Mouse (Mus musculus) E14TG2a.4 (cell line): ENCODE data around the gene Fam53a.

Experiments
- H3K27me3 ChIP-seq: 2 replicates; pipeline ENCODE4 v1.6.1; 2014; ENCODE audit warnings: low read length, control low read depth; ENCODE audit not compliant: insufficient read depth
- H3K36me3 ChIP-seq: 2 replicates; pipeline ENCODE4 v1.6.1; 2014; ENCODE audit warnings: low read length, control low read depth; ENCODE audit not compliant: insufficient read depth
- H3K4me1 ChIP-seq: replicated peaks from 2 replicates; pipeline ENCODE4 v1.6.1; 2014; ENCODE audit warnings: low read depth, low read length, control low read depth
- H3K4me3 ChIP-seq: replicated peaks from 2 replicates; pipeline ENCODE4 v1.5.1; 2014; ENCODE audit warnings: mild to moderate bottlenecking, low read length
- H3K9me3 ChIP-seq: 2 replicates; pipeline ENCODE4 v1.6.1; 2014; ENCODE audit warnings: low read length, control low read depth
- CTCF ChIP-seq: conservative IDR thresholded peaks from 2 replicates; pipeline ENCODE4 v1.5.1; 2014; ENCODE audit warnings: low read length
- NANOG ChIP-seq: IDR thresholded peaks from 2 replicates; pipeline ENCODE4 v1.6.1; 2014; ENCODE audit warnings: borderline replicate concordance, low read length, mixed read lengths
- POU5F1 ChIP-seq: IDR thresholded peaks from 2 replicates; pipeline ENCODE4 v1.6.1; 2014; ENCODE audit warnings: low read length, borderline replicate concordance

Gene Fam53a

DNA sequence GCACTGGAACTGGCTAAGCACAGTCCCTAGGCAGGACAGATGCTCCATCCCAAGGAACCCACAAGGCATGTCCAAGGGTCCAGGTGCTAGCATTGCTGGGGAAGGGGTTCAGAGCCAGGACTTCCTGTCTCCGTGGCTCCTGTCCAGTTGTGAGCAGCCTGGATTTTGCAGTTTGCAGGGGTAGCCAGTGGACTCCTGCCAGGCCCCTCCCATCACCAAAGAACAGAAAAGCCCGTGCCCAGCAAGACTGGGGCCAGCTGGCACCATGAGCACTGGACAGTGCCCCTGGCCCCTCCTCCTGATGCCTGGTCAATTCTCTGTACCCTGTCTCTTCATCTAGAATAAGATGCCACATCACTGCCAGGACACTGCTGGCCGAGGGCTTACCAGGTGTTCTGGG, 41.4 kb downstream of the Fam53a start:
- Histone ChIP-seq H3K27me3 (peaks cover 90% of the 10 kb centered on the region), H3K4me1 (no peaks in the 10 kb centered on the region), H3K9me3 (peaks cover 4% of the 10 kb centered on the region; the same call in 1 of the 2 replicates), H3K4me3 (no peak overlapping the region), H3K36me3 (no peaks in the 10 kb centered on the region)
- TF ChIP-seq POU5F1 (no peak), NANOG (no peak), CTCF (no peak)

GRCm38 (mm10) chr5:33587498-33588058, 41.9 kb downstream of the Fam53a start:
- no peaks in the 10 kb centered on the region for H3K36me3 ChIP-seq
- H3K27me3 ChIP-seq, result peaks cover 89% of the 10 kb centered on the region
- H3K9me3 ChIP-seq, result peaks cover 8% of the 10 kb centered on the region; the same call in 1 of the 2 replicates
- TF ChIP-seq CTCF, result no peak
- TF ChIP-seq POU5F1, result no peak
- no peak for TF ChIP-seq NANOG
- no peaks in the 10 kb centered on the region for H3K4me1 ChIP-seq
- no peak overlapping the region for H3K4me3 ChIP-seq

DNA sequence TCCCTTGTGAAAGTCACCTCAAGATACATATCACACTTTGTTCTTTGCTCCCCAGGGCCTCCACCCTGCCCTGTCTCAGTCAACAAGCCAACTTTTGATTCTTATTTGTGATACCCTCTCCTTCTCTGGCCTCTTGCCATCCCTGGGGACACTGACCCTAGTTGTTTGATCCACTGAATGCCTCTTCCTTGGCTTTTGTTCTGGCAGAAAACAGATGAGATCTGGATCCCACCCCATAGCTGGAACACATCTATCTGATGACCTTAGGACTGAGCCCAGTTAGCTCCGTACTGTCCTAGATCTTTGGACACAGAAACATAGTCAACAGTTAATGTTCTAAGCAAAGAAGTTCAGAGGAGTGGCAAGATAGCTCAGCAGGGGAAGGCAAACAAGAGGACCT, 49.1 kb downstream of the Fam53a start:
- Histone ChIP-seq H3K36me3 (no peaks in the 10 kb centered on the region), H3K4me3 (no peak overlapping the region), H3K27me3 (peaks cover 88% of the 10 kb centered on the region), H3K9me3 (peaks cover 8% of the 10 kb centered on the region), H3K4me1 (no peaks in the 10 kb centered on the region; the same call in 1 of the 2 replicates)
- TF ChIP-seq POU5F1 (no peak), CTCF (no peak), NANOG (no peak)

- no peak overlapping the region for H3K4me3 ChIP-seq
- no peaks in the 10 kb centered on the region; the same call in 1 of the 2 replicates for H3K4me1 ChIP-seq
- H3K9me3 ChIP-seq, result peaks cover 38% of the 10 kb centered on the region
- H3K36me3 ChIP-seq, result no peaks in the 10 kb centered on the region
- no peak for TF ChIP-seq POU5F1
- TF ChIP-seq CTCF, result no peak
- no peak for TF ChIP-seq NANOG
- H3K27me3 ChIP-seq, result peaks cover 94% of the 10 kb centered on the region
Observed at GRCm38 (mm10) chr5:33574207-33574606, 55.2 kb downstream of the Fam53a start.

GRCm38 (mm10) chr5:33565886-33566285, 63.5 kb downstream of the Fam53a start:
- Histone ChIP-seq H3K4me3 (no peak overlapping the region), H3K27me3 (peaks cover 90% of the 10 kb centered on the region), H3K36me3 (no peaks in the 10 kb centered on the region), H3K9me3 (peaks cover 43% of the 10 kb centered on the region), H3K4me1 (no peaks in the 10 kb centered on the region)
- TF ChIP-seq NANOG, result no peak

GRCm38 (mm10) chr5:33556277-33556995, 73.0 kb downstream of the Fam53a start:
- H3K27me3 ChIP-seq, result peaks cover 94% of the 10 kb centered on the region
- no peaks in the 10 kb centered on the region for H3K36me3 ChIP-seq

More at GRCm38 (mm10) chr5:33556277-33556995, 73.0 kb downstream of the Fam53a start:
- Histone ChIP-seq H3K9me3 (peaks cover 37% of the 10 kb centered on the region), H3K4me3 (no peak overlapping the region), H3K4me1 (no peaks in the 10 kb centered on the region)
- TF ChIP-seq NANOG, result no peak
- TF ChIP-seq CTCF, result no peak
- TF ChIP-seq POU5F1, result no peak
